Mouse (Mus musculus) forelimb bud, embryonic 11.5 days (tissue): ENCODE data around the gene Shisa3.

Source experiments
- DNase-seq: peaks from one replicate; pipeline ENCODE4 v3.0.0-alpha.2; 2012; ENCODE audit warnings: low read depth, low spot score

Gene Shisa3

DNA sequence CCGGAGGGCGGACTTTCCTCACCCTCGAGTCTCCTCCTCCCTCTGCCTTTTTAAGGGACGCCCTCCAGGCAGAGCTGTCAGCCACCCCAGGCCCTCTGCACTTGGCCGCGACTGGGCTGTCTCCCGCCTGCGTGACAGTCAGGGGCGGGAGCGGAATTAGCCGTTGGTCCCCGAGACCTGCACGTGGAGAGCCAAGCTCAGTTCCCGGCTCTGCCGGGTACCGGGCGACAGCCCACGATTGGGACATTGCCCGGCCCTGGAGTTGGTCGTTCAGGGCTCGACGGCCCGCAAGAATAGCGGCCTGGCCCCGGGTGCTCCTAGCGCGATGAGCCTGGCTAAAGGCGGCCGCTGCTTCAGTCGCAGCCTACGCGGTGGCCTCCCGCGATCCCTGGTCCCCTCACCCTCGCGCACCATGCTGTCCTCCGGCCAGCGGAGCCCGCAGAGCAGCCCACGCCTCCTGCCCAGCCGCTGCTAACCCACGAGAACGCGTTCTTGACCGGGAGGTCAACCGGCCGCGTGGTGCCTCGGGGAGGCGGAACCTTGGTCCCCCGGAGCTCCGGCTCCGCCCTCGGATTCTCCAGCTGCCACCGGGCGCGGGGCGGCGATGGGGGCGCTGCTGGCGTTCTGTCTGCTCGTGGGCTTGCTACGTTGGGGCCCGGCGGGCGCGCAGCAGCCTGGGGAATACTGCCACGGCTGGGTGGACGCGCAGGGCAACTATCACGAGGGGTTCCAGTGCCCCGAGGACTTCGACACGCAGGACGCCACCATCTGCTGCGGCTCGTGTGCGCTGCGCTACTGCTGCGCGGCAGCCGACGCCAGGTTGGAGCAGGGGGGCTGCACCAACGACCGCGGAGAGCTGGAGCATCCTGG, at the start of gene Shisa3:
Shisa3 (plus strand) TSS at position 79 of the 870 bp plus-strand sequence.
- peak; percentile 36 for DNase-seq

DNA sequence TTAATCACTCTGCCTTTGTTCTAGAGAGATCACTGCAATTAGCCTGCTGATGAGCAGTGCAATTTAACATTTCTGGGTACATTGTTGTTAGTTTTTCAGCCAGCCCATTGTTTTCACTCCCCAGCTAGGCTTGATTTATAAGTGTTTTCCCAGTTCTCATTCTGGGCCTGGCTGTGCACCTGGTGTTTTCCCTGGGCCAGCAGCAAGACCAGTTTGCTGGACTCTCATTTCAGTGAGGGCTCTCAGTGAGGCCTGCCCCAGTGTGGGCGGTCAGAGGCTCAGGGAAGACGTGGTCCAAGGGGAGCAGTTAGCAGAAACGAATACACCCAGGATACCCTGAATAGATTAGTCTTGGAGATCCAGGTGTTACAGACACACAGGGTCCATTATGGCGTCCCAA, 49.0 kb upstream of the Shisa3 start:
- no peak for DNase-seq

DNA sequence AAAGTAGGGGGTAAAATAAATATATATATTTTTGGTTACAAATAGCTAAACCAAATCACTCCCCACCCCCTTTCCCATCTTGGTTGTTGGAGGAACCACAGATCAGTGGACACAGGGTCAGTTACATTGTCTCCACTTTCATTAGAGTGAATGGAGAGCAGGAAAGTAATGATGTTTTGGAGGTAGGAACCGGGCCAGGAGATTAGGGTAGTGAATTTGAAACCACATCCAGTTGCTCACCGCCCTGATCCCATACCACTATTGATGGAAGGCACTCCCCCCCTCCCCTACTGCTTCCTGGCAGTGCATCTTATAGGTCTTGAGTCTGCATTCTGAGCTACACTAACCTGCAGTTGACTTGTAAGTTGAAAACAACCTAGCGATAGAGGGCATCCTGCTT, 48.6 kb upstream of the Shisa3 start:
- no peak for DNase-seq

DNA sequence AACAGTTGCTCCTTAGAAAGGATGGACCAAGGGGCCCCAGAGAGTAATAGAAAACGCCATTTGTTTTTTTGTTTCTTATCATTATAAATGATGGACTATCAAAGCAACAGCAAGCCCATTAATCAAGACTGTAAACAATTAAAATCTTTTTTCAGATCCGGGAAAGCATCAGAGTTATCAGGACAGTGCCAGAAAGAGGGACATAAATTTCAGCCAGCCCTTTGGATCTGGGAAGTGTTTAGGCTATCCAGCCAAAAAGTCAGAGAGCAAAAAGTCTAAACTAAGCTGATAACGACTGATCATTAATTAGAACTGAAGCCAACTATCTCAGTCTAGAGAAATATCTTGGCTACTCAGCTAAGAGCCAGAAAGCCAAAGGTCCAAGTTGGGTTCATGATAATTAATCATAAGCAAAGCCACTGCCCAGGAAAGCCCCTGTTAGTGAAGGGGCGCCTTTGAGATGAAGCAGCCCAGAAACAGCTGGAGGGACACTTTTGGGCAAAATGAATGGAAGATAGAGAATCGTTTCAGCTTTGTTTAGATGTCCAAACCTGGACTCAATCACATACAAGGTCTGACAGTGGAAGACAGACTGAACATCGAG, 35.0 kb upstream of the Shisa3 start:
- DNase-seq = no peak

DNA sequence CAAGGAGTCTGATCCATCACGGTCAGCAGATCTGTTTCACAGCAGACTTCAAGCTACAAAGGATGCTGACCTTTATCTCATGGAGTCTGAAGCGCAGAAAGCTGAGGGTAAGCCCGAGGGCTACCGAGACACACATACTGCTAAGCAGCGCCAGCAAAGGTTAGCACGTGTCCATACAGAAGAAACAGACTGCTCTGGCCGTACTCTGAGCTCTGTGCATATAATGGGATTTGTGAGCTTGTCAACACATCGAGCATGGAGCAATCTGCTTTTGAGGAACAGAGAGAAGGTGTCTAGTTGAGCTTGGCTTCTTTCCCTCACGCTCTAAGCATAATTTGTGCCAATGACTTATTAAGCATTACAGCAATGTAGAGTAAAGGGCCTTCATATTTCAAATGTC, 33.6 kb upstream of the Shisa3 start:
- no peak for DNase-seq

DNA sequence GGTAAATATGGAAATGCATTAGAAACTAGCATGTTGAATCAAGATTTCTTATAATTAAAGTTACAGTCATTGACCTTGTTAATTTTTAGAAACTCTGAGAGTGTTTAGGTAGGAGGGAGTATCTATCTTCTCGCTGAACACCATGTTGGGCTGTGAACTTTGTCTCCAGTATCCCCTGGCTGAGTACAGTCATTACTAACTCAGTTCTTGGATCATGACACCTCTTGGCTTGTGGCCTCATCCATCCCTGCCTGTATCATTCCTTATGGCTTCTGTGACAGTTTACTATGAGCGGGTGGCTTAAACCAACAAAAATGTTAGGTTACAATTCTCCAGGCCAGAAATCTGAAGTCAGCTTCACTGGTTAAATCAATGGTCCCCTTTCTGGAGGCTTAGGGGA, 32.0 kb upstream of the Shisa3 start:
- DNase-seq = no peak

DNA sequence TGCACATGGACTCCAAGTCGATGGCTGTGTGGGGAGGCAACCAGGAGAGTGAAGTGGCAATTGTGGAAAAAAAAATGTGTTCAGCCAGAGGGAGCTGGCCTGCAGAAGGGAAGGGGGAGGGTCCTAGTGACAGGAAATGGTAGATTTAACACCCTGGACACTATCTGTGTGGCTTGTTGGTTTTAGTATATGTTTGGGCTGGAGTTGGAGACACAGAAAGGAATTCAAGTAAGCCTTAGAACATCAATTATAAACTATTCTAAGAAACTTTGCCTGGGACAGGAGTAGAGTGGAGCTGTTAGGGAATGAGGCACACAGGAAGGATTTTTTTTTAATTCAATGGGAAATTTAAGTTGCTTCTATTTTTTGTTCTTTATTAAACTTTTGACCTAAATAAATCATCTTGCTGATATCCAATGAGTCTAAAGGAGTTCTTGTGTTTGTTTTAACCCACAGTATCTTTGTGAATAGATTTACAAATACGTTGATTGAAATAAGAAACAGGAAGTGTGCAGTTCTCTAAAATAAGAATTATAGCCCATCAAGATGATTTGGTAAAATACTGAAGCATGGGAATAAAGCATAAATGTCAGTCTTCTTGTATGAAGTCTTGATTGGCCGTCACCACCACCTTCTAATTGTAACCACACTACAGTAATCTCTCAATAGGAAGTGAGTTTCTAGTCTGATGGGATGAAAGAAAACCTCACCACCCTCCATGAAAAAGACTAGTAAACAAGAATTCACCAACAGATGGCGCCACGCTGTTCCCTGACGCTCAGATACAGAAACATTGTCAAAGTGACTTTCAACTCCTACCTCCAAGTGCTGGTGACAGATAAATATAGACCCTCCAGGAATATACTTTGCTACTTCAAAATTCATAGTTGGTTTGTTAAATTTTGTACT, 27.7 kb upstream of the Shisa3 start:
- peak; percentile 36 for DNase-seq

DNA sequence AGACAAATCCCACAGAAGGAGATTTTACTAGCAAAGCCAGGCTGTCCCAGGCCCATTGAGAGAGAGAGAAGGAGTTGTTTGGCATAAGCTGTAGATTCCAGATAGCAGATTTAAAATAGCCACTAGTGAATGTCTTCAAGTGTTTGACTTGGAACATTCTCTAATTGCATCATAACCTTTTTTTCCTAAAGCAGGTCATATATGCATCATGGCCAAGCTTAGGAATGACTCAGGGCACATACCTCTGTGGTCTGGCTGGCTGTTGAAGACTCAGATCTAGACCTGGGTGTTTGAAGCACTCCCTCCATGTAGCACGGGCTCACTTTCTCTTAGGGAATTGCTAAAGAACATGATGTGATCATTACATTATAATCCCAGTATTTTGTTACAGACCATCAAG, 12.6 kb upstream of the Shisa3 start:
- DNase-seq = no peak

DNA sequence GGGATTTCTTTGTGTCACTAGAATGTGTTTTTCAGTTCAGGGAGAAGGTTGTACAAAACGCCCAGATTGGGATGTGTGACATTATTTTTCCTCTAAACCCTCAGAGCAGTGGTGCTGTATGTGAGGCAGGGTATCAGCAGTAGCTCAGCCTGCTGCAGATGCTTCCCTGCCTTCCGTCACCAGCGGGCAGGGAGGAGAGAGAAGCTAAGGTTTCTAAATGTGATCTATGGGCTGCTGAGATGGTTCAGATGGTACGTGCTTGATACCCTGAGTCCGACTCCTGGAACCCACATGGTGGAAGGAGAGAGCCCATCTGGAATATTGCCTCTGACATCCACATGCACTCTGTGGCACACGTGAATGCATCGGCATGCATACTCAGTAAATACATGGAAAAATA, 12.1 kb upstream of the Shisa3 start:
- no peak for DNase-seq

DNA sequence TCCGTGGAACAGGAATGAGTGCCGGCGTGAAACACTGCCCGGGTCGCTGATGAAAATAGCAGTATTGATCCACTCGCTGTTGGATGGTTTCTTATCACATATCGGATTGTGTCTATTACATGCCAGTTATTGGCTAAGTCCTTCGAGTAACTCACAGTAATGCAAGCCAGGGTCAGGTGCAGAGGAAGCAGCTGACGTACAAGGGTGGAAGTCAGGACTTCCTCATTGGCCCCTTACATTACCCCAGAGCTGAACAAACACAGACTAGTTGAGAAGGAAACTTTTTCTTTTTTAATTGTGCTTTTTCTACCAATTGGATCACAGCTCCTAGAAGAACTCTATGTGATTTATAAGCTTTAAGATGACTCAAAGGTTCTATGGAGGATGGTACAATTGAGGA, 7.7 kb upstream of the Shisa3 start:
- DNase-seq = no peak

DNA sequence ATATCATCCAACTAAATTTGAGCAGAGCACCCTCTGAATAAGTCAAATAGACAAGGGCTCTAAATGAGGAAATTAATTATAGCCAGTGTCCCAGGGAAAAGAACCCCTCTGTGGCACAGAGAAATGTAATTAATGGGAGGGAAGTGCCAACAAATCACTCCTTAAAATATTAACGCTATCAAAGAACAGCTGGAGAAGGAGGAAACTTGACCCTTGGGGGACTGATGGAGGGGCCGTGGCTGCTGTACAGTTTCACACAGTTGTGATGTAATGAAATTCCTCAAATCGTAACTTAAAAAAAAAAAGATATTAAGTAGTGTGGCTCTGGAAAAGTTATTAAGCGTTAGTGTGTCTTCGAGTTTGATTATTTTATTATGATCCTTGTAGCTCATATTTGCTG, 1.7 kb upstream of the Shisa3 start:
- DNase-seq = peak; percentile 32

DNA sequence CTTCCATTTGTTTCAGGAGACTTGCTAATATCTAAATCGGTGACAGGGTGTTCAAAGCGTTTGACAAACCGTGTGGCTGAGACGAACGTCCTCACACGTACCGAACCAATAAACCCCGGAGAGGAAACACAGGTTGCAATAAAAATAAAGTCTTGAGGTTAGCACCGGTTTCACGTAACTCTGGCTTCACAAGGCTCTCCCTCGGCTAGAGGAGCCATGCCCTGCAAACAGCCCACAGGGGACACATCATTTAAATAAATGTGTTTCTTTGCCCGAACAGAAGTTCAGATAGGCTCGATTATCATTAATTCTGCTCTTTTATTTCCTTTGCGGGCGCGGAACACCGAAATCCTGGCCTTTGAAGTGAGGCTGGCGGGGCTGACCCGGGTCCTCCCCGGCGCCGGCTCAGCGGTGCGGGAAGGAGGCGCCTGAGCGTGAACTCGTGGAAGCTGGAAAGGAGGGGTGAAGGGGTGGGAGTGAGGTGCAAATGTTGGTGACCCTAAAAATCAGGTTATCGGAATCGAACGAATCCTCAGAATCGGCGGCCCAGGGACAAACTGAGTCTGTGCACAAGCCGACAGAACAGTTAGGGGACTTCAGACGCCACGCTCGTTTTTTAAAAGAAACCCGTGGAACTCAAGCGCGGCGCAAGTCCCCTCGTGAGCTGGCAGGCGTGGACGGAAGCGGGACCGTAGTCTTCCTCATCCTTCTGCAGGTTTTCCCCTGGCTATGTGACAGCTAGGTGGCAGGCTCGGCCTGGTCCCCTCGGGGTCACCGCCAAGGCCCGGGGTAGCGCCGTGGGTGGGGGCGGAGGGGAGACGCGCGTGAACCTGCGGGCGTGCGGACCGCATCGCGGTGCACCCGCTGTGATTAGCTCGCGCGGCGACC, 522 bp upstream of the Shisa3 start:
- DNase-seq = peak; percentile 66

DNA sequence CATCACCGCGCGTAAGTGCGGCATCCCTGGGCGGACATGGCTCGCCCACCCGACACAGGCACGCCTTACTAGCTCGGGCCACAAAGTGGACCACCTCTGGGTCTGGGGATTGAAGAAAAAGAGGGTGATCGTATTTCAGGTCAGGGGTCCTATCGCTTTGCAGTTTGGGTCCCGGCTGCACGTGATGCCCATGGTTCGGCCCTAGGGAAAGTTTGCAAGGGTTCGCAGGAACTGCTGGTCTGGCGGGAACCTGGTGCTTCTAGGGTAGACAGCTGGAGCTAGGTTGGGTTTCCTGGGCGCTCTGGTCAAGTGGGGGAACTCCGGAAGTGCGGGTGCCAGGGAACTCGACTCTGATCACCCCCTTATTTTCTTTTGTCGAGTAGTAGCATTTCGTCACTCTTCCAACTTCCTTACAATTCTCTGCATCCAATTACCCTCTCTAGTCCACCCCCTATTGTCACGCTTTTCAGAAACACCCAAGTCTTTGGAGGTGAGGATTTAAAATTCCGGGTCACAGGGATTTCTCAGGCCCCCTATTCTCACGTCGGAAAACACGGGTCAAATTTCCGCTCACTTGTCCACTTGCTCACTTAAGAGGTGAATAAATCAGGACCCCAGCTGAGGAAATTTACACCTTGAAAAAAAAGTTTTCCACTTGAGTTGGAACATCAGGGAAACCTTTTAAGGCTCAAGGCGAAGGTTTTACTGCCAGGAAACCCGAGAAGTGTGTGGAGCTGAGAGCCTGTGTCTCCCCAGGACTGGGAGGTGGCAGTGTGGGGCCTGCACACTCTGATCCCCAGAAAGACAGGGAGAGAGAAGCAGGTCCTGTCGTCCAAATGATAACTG, 1.2 kb downstream of the Shisa3 start:
- peak; percentile 62 for DNase-seq

DNA sequence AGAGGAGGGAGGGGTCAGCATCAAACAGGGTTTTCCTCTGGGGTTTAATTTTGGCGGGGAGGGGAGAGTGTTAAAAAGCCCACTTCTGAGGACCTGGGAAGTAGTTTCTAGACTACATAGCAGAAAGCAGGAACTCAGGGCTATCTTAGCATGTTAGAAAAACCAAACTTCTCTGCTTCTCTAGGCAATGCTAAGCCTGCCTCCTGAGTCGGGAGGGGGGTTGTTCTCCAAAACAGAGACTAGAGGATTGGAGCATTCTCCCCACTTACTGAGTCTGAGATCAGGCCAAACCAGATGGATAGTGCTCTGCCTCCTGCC, 1.8 kb downstream of the Shisa3 start:
- no peak for DNase-seq

DNA sequence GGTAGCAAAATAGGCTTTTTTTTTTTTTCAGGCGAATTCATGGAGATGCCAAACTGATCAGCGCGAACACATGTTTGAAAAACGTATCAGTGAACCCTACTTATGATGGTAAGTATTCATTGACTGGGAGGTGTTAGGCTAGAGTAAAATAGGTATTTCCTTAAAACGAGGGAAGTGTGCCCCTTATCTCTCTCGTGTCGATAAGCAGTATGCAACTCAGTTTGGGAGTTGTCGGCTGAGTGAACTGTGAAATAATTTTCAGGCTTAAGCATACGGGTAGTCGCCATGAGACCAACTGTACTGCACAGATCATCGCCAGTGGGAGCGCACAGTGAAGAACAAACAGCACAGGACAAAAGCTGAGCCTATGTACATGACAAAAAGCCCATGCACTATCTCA, 13.5 kb downstream of the Shisa3 start:
- no peak for DNase-seq

DNA sequence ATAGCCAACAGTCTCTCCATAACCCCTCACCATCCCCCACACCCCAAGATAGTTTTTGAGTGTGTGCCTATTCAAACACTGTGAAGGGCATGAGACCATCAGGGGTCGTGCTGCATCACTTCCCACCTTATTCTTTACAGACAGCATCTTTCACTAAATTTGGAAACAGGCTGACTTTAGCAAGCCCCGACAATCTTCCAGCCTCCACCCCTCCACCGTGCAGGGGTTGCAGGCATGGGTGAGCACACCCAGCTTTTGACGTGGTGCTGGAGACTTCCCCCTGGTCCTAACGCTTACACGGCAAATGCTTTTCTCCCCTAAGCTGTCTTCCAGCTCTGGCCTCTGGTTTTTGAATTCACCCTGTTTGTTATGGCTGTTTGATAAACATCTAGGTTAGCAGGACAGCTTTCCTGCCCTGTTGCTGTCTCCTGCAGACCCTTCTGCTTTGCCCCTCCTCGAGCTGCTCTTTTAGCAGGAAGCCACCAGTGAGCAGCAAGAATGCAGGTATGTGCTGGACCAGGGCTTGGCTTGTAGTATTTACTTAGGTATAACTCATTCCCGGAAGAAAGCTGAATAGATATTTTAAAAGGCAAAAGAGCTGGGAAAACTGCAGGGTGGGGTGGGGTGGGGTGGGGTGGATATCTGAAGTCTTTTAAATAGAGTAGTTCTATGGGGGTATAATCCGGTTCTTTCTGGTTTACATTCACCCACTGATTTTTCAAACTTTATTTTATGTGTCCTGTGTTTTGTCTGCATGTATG, 20.7 kb downstream of the Shisa3 start:
- no peak for DNase-seq

DNA sequence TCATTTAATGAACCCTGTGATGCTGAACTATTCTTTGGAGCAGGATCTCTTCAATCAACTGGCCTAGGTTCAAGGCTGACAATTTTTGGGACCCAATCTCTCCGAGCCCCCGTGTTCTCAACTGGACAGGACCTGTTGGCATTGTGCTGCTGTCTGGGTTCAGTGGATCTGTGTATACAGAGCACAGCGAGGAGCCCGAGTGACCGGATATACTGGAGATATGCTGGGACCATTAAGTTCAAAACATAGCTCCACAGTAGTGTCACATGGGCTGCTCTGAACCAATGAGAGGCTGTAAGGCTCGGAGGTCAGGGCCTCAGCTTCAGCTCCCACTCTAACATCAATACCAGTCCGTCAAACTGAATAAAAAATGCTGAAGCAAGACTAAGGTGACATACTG, 21.8 kb downstream of the Shisa3 start:
- no peak for DNase-seq

DNA sequence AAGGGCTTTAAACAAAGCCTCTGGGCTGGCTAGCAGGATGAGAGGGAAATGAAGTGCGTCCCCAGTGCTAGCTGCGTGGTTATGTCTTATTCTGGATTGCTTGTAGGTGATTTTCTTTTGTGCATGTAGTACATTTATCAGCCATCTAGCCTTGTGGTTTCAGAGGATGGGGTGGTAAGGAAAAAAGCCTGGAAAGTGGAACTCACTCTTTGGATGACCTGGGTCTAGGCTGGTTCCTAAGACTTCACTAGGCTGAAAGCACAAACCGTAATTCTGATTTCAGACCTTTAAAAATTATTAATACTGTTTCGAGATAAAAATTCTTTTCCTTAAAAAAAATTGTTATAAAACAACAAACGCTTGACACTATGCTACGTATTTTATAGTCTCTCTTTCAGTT, 22.2 kb downstream of the Shisa3 start:
- no peak for DNase-seq

DNA sequence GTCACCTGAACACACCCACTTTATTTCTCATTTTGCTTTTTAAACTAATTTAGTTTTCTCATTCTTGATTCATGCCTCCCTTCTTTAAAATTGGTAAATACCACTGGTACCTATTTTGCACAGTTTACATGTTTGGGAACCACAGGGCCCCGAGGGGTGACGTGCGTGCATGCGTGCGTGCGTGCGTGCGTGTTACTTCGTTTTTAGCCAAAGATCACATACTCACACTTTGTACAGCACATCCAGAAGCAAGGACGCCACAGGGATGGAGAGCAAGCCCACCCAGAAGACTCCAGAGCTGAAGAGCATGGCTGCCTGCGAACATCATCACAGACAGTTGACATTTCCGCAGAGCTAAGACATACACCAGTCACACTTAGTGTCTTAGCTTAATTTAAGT, 23.6 kb downstream of the Shisa3 start:
- no peak for DNase-seq
